Mouse (Mus musculus): ENCODE measurements around the gene 2010300C02Rik. TPM values are rescaled to one million over a fixed set of nuclear protein-coding genes. Genes with fewer than 3 reads are reported as not detected.

The 2010300C02Rik gene
- polyA plus RNA-seq, 1 experiment from 2014 or later, result 9.2 TPM

GRCm38 (mm10) chr1:37617047-37617446, 102.8 kb downstream of the 2010300C02Rik start:
- Histone ChIP-seq H3K4me2 (replicated peaks; ENCODE audit: low read depth, low read length) (no peak overlapping the region), H3K27me3 (replicated peaks; ENCODE audit: insufficient read depth, low read length) (no peaks in the 10 kb centered on the region), H3K9me3 (ENCODE audit: low read length) (no peaks in the 10 kb centered on the region), H3K27ac (ENCODE audit: low read length) (no peak overlapping the region), H3K4me1 (ENCODE audit: insufficient read depth, low read depth, low read length) (peaks cover 2% of the 10 kb centered on the region; the same call in 1 of the 2 replicates), H3K9ac (replicated peaks; ENCODE audit: low read depth) (no peak overlapping the region), H3K4me3 (ENCODE audit: low read depth, low read length) (no peak overlapping the region), H3K36me3 (ENCODE audit: insufficient read depth, low read length) (no peaks in the 10 kb centered on the region)
- DNase-seq (ENCODE audit: low spot score) (no peak), ATAC-seq (no peak)
- WGBS, result 49% methylated on average over 5 of the region's 5 CpGs
- no peak for TF ChIP-seq CTCF (IDR thresholded peaks at IDR 0.05)
- no peak for TF ChIP-seq EP300 (IDR thresholded peaks at IDR 0.05)

- Histone ChIP-seq H3K4me1 (ENCODE audit: insufficient read depth, low read depth, low read length) (peaks cover 2% of the 10 kb centered on the region; the same call in 1 of the 2 replicates), H3K9ac (replicated peaks; ENCODE audit: low read depth) (no peak overlapping the region), H3K4me3 (ENCODE audit: low read depth, low read length) (no peak overlapping the region), H3K9me3 (ENCODE audit: low read length) (no peaks in the 10 kb centered on the region), H3K4me2 (replicated peaks; ENCODE audit: low read depth, low read length) (no peak overlapping the region), H3K27me3 (replicated peaks; ENCODE audit: insufficient read depth, low read length) (no peaks in the 10 kb centered on the region), H3K36me3 (ENCODE audit: insufficient read depth, low read length) (no peaks in the 10 kb centered on the region), H3K27ac (ENCODE audit: low read length) (0 out of 2 replicates have a peak overlapping the region, but pooled peaks have one; percentile 34)
- TF ChIP-seq EP300 (IDR thresholded peaks at IDR 0.05) (no peak), CTCF (IDR thresholded peaks at IDR 0.05) (no peak)
- ATAC-seq (peak; percentile 34), DNase-seq (ENCODE audit: low spot score) (no peak)
- WGBS, result 18% methylated on average over 4 of the region's 4 CpGs
Observed at GRCm38 (mm10) chr1:37616569-37616968, 103.3 kb downstream of the 2010300C02Rik start.

GRCm38 (mm10) chr1:37615290-37616040, 104.4 kb downstream of the 2010300C02Rik start:
- ATAC-seq (peak; percentile 81), DNase-seq (ENCODE audit: low spot score) (peak; percentile 80)
- Histone ChIP-seq H3K36me3 (ENCODE audit: insufficient read depth, low read length) (no peaks in the 10 kb centered on the region), H3K9me3 (ENCODE audit: low read length) (no peaks in the 10 kb centered on the region), H3K4me3 (ENCODE audit: low read depth, low read length) (no peak overlapping the region), H3K4me1 (ENCODE audit: insufficient read depth, low read depth, low read length) (peaks cover 2% of the 10 kb centered on the region; the same call in 1 of the 2 replicates), H3K9ac (replicated peaks; ENCODE audit: low read depth) (no peak overlapping the region), H3K27me3 (replicated peaks; ENCODE audit: insufficient read depth, low read length) (no peaks in the 10 kb centered on the region), H3K4me2 (replicated peaks; ENCODE audit: low read depth, low read length) (no peak overlapping the region), H3K27ac (ENCODE audit: low read length) (peak overlapping the region; percentile 72)
- WGBS, result 28% methylated on average over 12 of the region's 12 CpGs
- no peak for TF ChIP-seq CTCF (IDR thresholded peaks at IDR 0.05)
- TF ChIP-seq EP300 (IDR thresholded peaks at IDR 0.05), result no peak

GRCm38 (mm10) chr1:37614836-37615235, 105.0 kb downstream of the 2010300C02Rik start:
- Histone ChIP-seq H3K36me3 (ENCODE audit: insufficient read depth, low read length) (no peaks in the 10 kb centered on the region), H3K4me1 (ENCODE audit: insufficient read depth, low read depth, low read length) (peaks cover 2% of the 10 kb centered on the region; the same call in 1 of the 2 replicates), H3K27me3 (replicated peaks; ENCODE audit: insufficient read depth, low read length) (no peaks in the 10 kb centered on the region), H3K4me3 (ENCODE audit: low read depth, low read length) (no peak overlapping the region), H3K9me3 (ENCODE audit: low read length) (no peaks in the 10 kb centered on the region), H3K9ac (replicated peaks; ENCODE audit: low read depth) (no peak overlapping the region), H3K27ac (ENCODE audit: low read length) (peak overlapping the region; percentile 72), H3K4me2 (replicated peaks; ENCODE audit: low read depth, low read length) (no peak overlapping the region)
- ATAC-seq (peak; percentile 18; the same call in 1 of the 2 replicates), DNase-seq (ENCODE audit: low spot score) (no peak)
- 11% methylated on average over 7 of the region's 7 CpGs for WGBS
- no peak for TF ChIP-seq EP300 (IDR thresholded peaks at IDR 0.05)
- TF ChIP-seq CTCF (IDR thresholded peaks at IDR 0.05), result no peak

GRCm38 (mm10) chr1:37614130-37614529, 105.8 kb downstream of the 2010300C02Rik start:
- Histone ChIP-seq H3K4me2 (replicated peaks; ENCODE audit: low read depth, low read length) (no peak overlapping the region), H3K36me3 (ENCODE audit: insufficient read depth, low read length) (no peaks in the 10 kb centered on the region), H3K27me3 (replicated peaks; ENCODE audit: insufficient read depth, low read length) (no peaks in the 10 kb centered on the region), H3K4me3 (ENCODE audit: low read depth, low read length) (no peak overlapping the region), H3K27ac (ENCODE audit: low read length) (no peak overlapping the region; the same call in 1 of the 2 replicates), H3K9ac (replicated peaks; ENCODE audit: low read depth) (no peak overlapping the region), H3K9me3 (ENCODE audit: low read length) (no peaks in the 10 kb centered on the region), H3K4me1 (ENCODE audit: insufficient read depth, low read depth, low read length) (peaks cover 2% of the 10 kb centered on the region; the same call in 1 of the 2 replicates)
- TF ChIP-seq EP300 (IDR thresholded peaks at IDR 0.05), result no peak
- ATAC-seq (0 out of 2 replicates have a peak, but pooled peaks have one; percentile 5), DNase-seq (ENCODE audit: low spot score) (no peak)
- 34% methylated on average over 15 of the region's 15 CpGs for WGBS

GRCm38 (mm10) chr1:37611032-37611431, 108.9 kb downstream of the 2010300C02Rik start:
- DNase-seq (ENCODE audit: low spot score), result no peak
- TF ChIP-seq EP300 (IDR thresholded peaks at IDR 0.05) (no peak), CTCF (IDR thresholded peaks at IDR 0.05) (no peak)

More at GRCm38 (mm10) chr1:37611032-37611431, 108.9 kb downstream of the 2010300C02Rik start:
- Histone ChIP-seq H3K9ac (replicated peaks; ENCODE audit: low read depth) (no peak overlapping the region), H3K27ac (ENCODE audit: low read length) (no peak overlapping the region), H3K4me3 (ENCODE audit: low read depth, low read length) (no peak overlapping the region), H3K36me3 (ENCODE audit: insufficient read depth, low read length) (no peaks in the 10 kb centered on the region), H3K9me3 (ENCODE audit: low read length) (no peaks in the 10 kb centered on the region), H3K4me1 (ENCODE audit: insufficient read depth, low read depth, low read length) (no peaks in the 10 kb centered on the region; the same call in 1 of the 2 replicates), H3K4me2 (replicated peaks; ENCODE audit: low read depth, low read length) (no peak overlapping the region), H3K27me3 (replicated peaks; ENCODE audit: insufficient read depth, low read length) (no peaks in the 10 kb centered on the region)
- ATAC-seq, result no peak
- 50% methylated on average over 6 of the region's 6 CpGs for WGBS
